Mouse (Mus musculus) right cerebral cortex, adult 2 months (tissue): ENCODE data around the gene Tex45.

Source experiments
- DNase-seq, 2 experiments: peaks; one replicate each; pipeline ENCODE4 v3.0.0; 2021 to 2022; ENCODE audit warnings: low spot score in 2 of 2

Gene Tex45

DNA sequence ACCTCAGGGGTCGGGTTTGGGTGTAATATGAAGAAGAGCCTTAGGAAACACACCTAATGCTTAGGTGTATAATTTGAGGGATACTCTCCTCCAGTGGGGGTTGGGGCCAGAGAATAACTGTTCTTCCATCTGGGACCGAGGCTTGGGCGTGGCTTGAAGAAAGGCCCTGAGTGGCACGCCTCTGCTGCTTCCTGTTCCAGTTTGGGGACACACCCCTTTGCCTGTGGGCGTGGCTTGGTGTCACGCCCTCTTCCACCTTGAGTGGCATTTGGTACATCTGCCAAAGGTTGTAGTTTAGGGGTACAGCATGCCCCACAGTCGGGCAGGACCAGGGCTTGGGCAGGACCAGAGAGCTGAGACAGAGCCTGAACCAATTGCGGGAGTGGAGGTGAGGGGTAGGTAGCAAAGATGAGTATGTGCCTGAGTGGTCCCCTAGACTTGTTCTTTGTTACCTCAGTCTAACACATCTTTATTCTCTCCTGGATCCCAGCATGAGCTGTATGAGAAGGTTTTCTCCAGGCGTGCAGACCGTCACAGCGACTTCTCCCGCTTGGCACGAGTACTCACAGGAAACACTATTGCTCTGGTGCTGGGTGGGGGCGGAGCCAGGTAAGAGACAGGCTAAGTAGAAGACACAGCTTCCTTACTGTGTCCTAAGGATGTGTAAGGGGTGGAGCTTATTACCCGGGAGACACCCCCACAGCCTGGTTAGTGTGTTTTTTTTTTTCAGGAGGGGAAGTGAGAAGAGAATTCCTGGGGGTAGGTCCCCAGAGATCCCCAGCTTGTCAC is 65.6 kb downstream of the Tex45 start:
- DNase-seq: no peak
